Mouse (Mus musculus): Measurements from ENCODE around the gene Gng3.
A peak's percentile ranks its signal among the peaks of the same experiment; 100 is the strongest.

The Gng3 gene

GRCm38 (mm10) chr19:8806810-8807209 lies 32.2 kb downstream of the Gng3 start:
- DNase-seq (ENCODE audit: extremely low read depth, low read depth): no peak

DNA sequence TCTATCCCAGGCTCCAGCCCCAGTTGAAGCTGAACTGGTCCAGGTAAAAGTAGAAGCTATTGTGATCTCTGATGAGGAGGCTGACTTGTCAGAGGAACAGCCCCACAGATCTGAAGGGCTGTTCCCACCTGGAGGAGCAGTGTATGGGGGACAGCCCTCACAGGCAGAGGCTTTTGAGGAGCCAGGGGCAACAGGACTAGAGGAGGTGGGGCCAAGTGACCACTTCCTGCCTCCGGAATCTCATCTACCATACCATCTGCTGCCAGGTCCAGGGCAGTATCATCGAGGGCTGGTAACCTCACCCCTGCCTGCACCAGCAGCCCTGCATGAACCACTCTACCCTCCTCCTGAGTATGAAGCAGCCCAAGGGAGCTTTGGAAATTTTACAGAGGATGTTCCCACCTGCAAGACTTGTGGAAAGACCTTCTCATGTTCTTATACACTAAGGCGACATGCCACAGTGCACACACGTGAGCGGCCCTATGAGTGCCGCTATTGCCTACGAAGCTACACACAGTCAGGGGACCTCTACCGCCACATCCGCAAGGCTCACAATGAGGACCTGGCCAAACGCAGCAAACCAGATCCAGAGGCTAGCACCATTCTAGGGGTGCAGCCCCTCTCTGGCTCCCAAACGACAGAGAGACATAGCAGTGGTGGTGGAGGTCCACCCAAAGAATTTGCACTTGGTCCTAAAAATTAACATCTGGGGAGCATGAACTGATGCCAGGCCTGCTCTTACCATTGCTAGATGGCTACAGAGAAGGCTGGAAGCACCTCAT lies 34.9 kb downstream of the Gng3 start:
- DNase-seq (ENCODE audit: extremely low read depth, low read depth): no peak

GRCm38 (mm10) chr19:8803204-8803780 lies 35.7 kb downstream of the Gng3 start:
- no peak for DNase-seq (ENCODE audit: extremely low read depth, low read depth)

DNA sequence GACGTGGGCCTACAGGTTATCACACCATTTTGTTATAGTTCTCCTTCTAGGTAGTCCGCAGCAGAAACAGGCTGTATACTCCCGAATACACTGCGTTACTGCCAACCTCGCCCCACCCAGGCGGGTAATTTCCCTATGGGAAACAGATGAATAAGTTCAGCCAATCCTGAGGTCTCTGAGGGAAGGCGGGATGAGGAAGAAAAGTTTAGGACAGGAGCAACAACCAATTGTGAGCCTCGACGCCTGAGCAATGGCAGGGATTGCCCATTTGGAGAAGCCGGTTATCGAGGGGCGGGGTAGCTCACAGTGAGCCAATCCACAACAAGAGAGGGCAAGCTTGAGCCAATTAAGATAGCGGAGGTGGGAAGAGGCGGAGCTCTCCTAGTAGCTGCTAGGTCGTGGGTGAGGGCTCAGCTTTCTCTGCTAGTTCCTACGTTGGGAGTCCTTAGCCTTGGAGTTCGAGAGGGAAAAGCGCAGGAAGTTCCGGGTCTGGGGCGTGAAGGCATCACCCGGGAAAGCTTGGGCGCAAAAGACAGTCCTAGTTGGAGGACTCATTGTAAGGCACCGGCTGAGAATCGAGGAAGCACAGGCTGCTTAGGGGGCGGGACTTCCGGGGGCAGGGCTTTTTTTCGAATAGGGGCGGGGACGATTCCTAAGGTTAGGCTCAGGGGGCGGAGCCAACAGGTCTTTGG lies 36.7 kb downstream of the Gng3 start, which contains the start of gene Zbtb3:
Gene Zbtb3 (plus strand): TSS at position 426 of the 692 bp plus-strand sequence.
- DNase-seq (ENCODE audit: extremely low read depth, low read depth): peak; percentile 99

GRCm38 (mm10) chr19:8798947-8799315 lies 40.1 kb downstream of the Gng3 start:
- no peak for DNase-seq (ENCODE audit: extremely low read depth, low read depth)

DNA sequence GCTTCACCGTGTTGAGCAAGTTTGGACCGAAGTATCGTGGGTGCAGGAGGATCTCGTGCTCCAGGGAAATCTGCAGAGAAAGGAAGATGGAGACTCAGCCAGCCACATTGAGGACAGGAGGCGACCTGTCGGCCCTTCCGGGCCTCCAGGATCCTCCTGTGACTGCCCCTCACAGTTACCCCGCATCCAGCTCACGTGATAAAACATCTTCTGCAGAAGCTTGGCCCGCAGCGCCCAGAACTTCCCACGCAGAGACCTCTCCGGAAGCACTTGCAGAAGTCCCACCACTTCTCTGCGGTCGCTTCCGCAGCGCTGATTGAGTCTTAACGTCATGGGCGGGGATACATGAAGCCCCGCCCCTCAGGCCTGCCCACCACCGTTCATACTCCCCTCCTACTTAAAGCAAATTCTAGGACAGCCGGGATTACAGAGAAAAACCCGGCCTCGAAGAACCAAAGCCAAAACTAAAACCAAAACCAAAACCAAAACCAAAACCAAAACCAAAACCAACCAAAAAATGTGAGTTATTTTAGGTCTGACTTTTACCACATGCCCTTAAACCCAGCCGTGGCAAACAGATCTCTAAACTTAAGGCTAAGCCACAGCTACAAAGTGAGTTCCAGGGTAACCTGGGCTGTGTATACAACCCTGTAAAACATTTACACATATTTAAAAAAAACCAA lies 40.6 kb downstream of the Gng3 start, which contains the start of gene Polr2g:
Gene Polr2g (minus strand): TSS at position 314 of the 683 bp plus-strand sequence.
- DNase-seq (ENCODE audit: extremely low read depth, low read depth): peak; percentile 86

- no peak for DNase-seq (ENCODE audit: extremely low read depth, low read depth)
Observed at GRCm38 (mm10) chr19:8790171-8790570, 48.8 kb downstream of the Gng3 start.

DNA sequence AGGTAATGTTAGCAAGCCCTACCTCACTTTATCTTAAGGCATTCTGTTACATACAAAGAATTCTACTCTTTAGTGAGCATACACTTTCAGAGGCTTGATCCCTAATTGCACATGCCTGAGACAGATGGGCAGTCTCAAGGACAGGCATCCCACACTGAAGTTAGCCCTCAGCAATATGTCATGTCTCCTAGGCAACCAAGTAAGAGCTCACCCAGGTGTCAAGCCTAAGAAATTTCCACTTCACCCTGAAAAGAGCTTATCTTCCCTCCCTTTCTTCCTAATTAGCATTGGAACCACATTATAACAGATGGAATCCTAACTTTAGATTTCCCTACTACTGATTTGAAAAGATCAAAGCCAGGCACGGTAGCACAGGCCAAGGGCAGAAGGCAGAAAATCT lies 49.8 kb downstream of the Gng3 start:
- DNase-seq (ENCODE audit: extremely low read depth, low read depth): no peak

- no peak for DNase-seq (ENCODE audit: extremely low read depth, low read depth)
Observed at GRCm38 (mm10) chr19:8788521-8788920, 50.5 kb downstream of the Gng3 start.

All from MEL-GATA-1-ER (cell line).